Mouse (Mus musculus): Measurements from ENCODE around the gene Endog. TPM values are rescaled to one million over a fixed set of nuclear protein-coding genes. Genes with fewer than 3 reads are reported as not detected.
"Not testable (repeated sequence)": the region's sequence is repeated elsewhere in the genome, so short reads cannot be mapped to it uniquely, and the experiment has no call there.

The Endog gene
- polyA plus RNA-seq, 1 experiment from 2014 or later = 18.3 TPM

DNA sequence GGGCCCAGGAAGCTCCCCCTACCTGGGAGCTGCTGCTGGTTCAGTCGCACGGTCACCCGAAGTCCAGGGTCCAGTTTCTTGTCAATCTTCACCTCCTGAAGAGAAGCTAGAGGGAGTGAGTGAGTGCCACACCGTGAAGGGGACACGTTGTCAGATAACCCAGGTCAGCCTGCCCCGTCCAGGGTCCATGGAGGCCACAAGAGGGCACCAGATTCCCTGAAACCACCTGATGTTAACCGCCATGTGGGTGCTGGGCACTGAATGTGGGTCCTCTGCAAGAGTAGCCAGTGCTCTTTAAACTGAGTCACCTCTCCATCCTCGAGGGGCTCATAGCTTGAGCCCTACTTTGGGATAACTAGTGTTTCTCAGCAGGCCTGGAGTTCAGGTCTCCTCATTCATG, 4.6 kb downstream of the Endog start:
- DNase-seq (ENCODE audit: low spot score) = no peak
- 90% methylated on average over 8 of the region's 8 CpGs for WGBS
- peaks cover 54% of the 10 kb centered on the region for H3K36me3 ChIP-seq (replicated peaks)

GRCm38 (mm10) chr2:30176561-30176960, 5.3 kb downstream of the Endog start:
- no peak for DNase-seq (ENCODE audit: low spot score)
- WGBS = 95% methylated on average over 2 of the region's 2 CpGs
- Histone ChIP-seq H3K4me3 (peak overlapping the region; percentile 77; the same call in 1 of the 2 replicates), H3K27ac (replicated peaks) (no peak overlapping the region), H3K4me1 (peaks cover 21% of the 10 kb centered on the region), H3K27me3 (replicated peaks; ENCODE audit: low read depth, poor library complexity, severe bottlenecking) (no peaks in the 10 kb centered on the region; the same call in 1 of the 2 replicates), H3K36me3 (replicated peaks) (peaks cover 54% of the 10 kb centered on the region), H3K9me3 (peaks cover 7% of the 10 kb centered on the region; the same call in 1 of the 2 replicates)

More for the DNA sequence above, 4.6 kb downstream of the Endog start:
- peaks cover 28% of the 10 kb centered on the region for H3K4me1 ChIP-seq
- H3K4me3 ChIP-seq = no peak overlapping the region
- no peak overlapping the region for H3K27ac ChIP-seq (replicated peaks)
- H3K27me3 ChIP-seq (replicated peaks; ENCODE audit: low read depth, poor library complexity, severe bottlenecking) = no peaks in the 10 kb centered on the region; the same call in 1 of the 2 replicates
- H3K9me3 ChIP-seq = peaks cover 7% of the 10 kb centered on the region; the same call in 1 of the 2 replicates

DNA sequence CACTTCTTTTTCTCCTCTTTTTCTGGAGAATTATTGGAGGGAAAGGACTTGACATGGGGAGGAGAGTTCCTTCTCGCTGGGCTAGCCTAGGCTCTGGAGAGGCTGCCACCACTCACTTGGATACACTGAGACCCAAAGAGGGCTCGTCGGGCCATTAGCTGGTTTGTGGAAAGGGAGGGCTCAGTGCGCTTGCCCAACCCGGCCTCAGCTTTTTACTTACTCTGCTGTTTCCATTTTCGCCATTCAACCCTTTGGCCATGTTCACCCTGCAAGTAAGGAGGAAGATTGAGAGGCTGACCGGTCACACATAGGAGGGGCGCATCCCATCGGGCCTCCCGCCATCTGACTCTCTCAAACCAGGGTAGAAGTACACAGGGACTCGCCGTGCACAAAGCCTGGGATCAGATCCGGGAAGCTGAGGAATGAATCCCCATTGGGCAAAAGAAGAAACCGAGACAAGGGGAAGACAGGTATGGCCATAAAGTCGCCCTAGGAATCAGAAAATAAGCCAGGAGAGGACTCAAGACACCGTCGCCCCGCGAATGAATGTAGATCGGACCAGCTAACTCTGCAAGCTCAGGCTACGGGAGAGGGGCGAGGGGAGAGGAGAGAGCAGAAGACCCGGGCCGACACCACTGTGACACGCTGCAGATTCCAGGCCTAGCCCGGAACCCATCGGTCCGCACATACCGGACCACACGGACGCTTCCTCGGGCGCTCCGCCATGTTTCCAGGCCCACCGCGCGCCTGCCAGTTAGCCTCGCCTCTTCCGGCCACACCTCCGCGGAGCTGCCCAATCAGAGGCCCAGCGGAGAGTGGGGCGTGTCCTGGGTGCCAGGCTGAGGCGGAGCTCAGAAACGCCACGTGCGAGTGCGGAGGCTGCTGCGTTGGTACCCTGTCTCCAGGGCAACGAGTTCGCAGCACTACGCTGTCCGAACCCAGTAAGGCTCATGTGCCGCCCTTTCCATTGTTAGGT, 6.7 kb downstream of the Endog start, which contains the start of gene Spout1:
Gene Spout1 (minus strand): TSS at position 760 of the 976 bp plus-strand sequence.
- Histone ChIP-seq H3K27ac (replicated peaks) (peak within 1 kb of the TSS; percentile 84), H3K36me3 (replicated peaks) (peaks cover 45% of the 10 kb centered on the region), H3K9me3 (peaks cover 7% of the 10 kb centered on the region; the same call in 1 of the 2 replicates), H3K4me1 (peaks cover 11% of the 10 kb centered on the region), H3K4me3 (peak within 1 kb of the TSS; percentile 77), H3K27me3 (replicated peaks; ENCODE audit: low read depth, poor library complexity, severe bottlenecking) (no peaks in the 10 kb centered on the region; the same call in 1 of the 2 replicates)
- DNase-seq (ENCODE audit: low spot score) = peak; percentile 99
- WGBS = 3% methylated on average over 54 of the region's 54 CpGs

GRCm38 (mm10) chr2:30178711-30179110, 7.4 kb downstream of the Endog start:
- not testable (repeated sequence) for H3K9me3 ChIP-seq; H3K27ac ChIP-seq (replicated peaks); DNase-seq (ENCODE audit: low spot score); H3K27me3 ChIP-seq (replicated peaks; ENCODE audit: low read depth, poor library complexity, severe bottlenecking)
- H3K36me3 ChIP-seq (replicated peaks) = peaks cover 37% of the 10 kb centered on the region
- H3K4me3 ChIP-seq = peak overlapping the region; percentile 77
- H3K4me1 ChIP-seq = peaks cover 11% of the 10 kb centered on the region
- WGBS = 68% methylated on average over 7 of the region's 7 CpGs

DNA sequence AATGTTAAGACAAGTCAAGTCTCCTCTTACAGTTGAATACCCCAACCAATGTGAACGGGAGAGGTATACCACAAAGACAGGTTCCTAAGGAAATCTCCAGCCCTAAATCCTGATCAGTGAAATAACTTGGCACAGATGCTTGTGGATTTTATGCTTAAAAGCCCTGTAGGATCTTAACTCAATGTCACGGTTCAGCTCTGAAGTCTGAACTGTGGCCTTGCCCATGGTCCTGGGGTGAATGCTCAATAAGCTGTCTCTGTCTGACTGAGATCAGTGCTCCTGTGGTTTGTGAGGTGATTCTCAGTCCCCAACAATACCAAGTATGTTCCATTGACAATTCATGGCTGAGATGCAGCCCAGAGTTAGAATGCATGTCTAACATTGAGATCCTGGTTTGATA, 11.1 kb downstream of the Endog start:
- no peak for DNase-seq (ENCODE audit: low spot score)
- Histone ChIP-seq H3K36me3 (replicated peaks) (peaks cover 16% of the 10 kb centered on the region; the same call in 1 of the 2 replicates), H3K4me1 (peaks cover 6% of the 10 kb centered on the region), H3K9me3 (0 out of 2 replicates have a peak, but pooled peaks cover 2% of the 10 kb centered on the region), H3K4me3 (no peak overlapping the region), H3K27ac (replicated peaks) (no peak overlapping the region), H3K27me3 (replicated peaks; ENCODE audit: low read depth, poor library complexity, severe bottlenecking) (no peaks in the 10 kb centered on the region)
- WGBS = 88% methylated on average over 2 of the region's 2 CpGs

GRCm38 (mm10) chr2:30183721-30184120, 12.4 kb downstream of the Endog start:
- Histone ChIP-seq H3K36me3 (replicated peaks) (peaks cover 16% of the 10 kb centered on the region; the same call in 1 of the 2 replicates), H3K27me3 (replicated peaks; ENCODE audit: low read depth, poor library complexity, severe bottlenecking) (no peaks in the 10 kb centered on the region), H3K4me1 (no peaks in the 10 kb centered on the region), H3K4me3 (no peak overlapping the region), H3K9me3 (0 out of 2 replicates have a peak, but pooled peaks cover 2% of the 10 kb centered on the region), H3K27ac (replicated peaks) (no peak overlapping the region)
- WGBS = 78% methylated on average over 3 of the region's 3 CpGs
- no peak for DNase-seq (ENCODE audit: low spot score)

GRCm38 (mm10) chr2:30185276-30185675, 14.0 kb downstream of the Endog start:
- Histone ChIP-seq H3K27me3 (replicated peaks; ENCODE audit: low read depth, poor library complexity, severe bottlenecking) (no peaks in the 10 kb centered on the region), H3K4me1 (no peaks in the 10 kb centered on the region), H3K4me3 (no peak overlapping the region), H3K27ac (replicated peaks) (no peak overlapping the region), H3K36me3 (replicated peaks) (peaks cover 16% of the 10 kb centered on the region; the same call in 1 of the 2 replicates), H3K9me3 (0 out of 2 replicates have a peak, but pooled peaks cover 2% of the 10 kb centered on the region)
- 90% methylated on average over 6 of the region's 6 CpGs for WGBS
- no peak for DNase-seq (ENCODE audit: low spot score)

GRCm38 (mm10) chr2:30185681-30186080, 14.4 kb downstream of the Endog start:
- 83% methylated on average over 3 of the region's 3 CpGs for WGBS
- no peak overlapping the region for H3K4me3 ChIP-seq
- no peak overlapping the region for H3K27ac ChIP-seq (replicated peaks)
- no peaks in the 10 kb centered on the region for H3K27me3 ChIP-seq (replicated peaks; ENCODE audit: low read depth, poor library complexity, severe bottlenecking)
- DNase-seq (ENCODE audit: low spot score) = no peak
- no peaks in the 10 kb centered on the region for H3K4me1 ChIP-seq
- 0 out of 2 replicates have a peak, but pooled peaks cover 2% of the 10 kb centered on the region for H3K9me3 ChIP-seq
- peaks cover 16% of the 10 kb centered on the region; the same call in 1 of the 2 replicates for H3K36me3 ChIP-seq (replicated peaks)

DNA sequence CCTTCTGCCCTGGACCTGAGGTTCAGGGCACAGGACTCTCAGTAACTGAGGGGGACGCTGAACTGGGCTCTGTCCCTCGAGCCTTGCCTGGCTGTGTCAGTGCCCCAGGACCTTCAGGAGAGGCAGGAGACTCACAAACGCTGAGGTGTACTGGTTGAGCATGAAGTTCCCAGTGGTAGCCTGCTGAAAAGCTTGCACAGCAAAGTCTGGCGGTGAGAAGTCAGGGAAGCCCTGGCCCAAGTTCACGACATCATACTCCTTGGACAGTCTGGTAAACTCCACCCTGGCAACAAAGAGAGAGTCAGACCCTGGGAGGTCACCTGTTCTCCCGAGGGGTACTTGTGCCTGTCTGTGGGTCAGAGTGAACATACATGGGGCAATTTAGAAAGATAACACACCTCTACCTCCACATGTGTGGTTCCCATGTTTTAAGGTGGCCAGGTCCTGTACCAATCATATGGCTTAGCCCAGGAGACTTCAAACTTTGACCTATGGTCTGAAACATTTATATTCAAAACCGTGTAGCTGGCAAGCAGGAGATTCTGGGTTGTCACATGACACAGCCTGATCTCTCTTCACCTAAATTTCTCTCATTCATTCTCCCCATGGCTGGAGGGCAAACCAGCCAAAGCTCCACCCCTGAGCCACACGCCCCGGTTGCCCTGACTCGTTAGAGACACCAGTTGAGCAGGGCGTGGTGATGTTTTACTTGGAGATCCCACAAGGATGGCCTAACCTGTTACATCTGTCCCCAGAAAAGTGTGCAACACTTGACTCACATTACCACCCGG, 20.7 kb downstream of the Endog start:
- Histone ChIP-seq H3K4me1 (0 out of 2 replicates have a peak, but pooled peaks cover 3% of the 10 kb centered on the region), H3K36me3 (replicated peaks) (peaks cover 7% of the 10 kb centered on the region; the same call in 1 of the 2 replicates), H3K9me3 (no peaks in the 10 kb centered on the region), H3K27ac (replicated peaks) (no peak overlapping the region), H3K27me3 (replicated peaks; ENCODE audit: low read depth, poor library complexity, severe bottlenecking) (no peaks in the 10 kb centered on the region), H3K4me3 (no peak overlapping the region)
- DNase-seq (ENCODE audit: low spot score) = no peak
- WGBS = 88% methylated on average over 12 of the region's 12 CpGs

DNA sequence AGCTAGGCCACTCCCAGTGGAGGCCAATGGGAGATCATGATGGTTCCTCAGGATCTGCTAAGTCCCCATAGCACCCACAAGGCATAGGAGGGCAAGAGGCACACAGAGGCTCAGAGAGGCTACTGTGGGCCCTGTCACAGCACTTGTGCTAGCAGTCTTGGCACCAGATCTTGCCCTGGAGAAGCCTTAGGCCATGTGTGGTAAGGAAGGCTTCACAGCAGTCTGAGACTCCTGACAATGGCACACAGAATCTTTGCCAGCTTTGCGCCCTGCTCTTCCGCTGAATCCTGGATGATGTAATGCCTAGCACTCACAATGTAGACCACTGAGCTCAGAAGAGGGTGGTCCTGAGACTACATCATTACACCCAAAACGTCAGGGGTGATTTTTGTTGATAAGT, 23.4 kb downstream of the Endog start:
- no peak overlapping the region for H3K27ac ChIP-seq (replicated peaks)

GRCm38 (mm10) chr2:30198021-30198420, 26.7 kb downstream of the Endog start:
- H3K36me3 ChIP-seq (replicated peaks) = no peaks in the 10 kb centered on the region
- no peaks in the 10 kb centered on the region for H3K9me3 ChIP-seq
- no peaks in the 10 kb centered on the region for H3K27me3 ChIP-seq (replicated peaks; ENCODE audit: low read depth, poor library complexity, severe bottlenecking)
- WGBS = 65% methylated on average over 4 of the region's 4 CpGs
- H3K4me1 ChIP-seq = 0 out of 2 replicates have a peak, but pooled peaks cover 3% of the 10 kb centered on the region
- no peak overlapping the region for H3K4me3 ChIP-seq
- no peak for DNase-seq (ENCODE audit: low spot score)
- no peak overlapping the region for H3K27ac ChIP-seq (replicated peaks)

More for the DNA sequence above, 23.4 kb downstream of the Endog start:
- Histone ChIP-seq H3K9me3 (no peaks in the 10 kb centered on the region), H3K36me3 (replicated peaks) (peaks cover 7% of the 10 kb centered on the region; the same call in 1 of the 2 replicates), H3K4me3 (no peak overlapping the region), H3K4me1 (0 out of 2 replicates have a peak, but pooled peaks cover 3% of the 10 kb centered on the region), H3K27me3 (replicated peaks; ENCODE audit: low read depth, poor library complexity, severe bottlenecking) (no peaks in the 10 kb centered on the region)
- DNase-seq (ENCODE audit: low spot score) = no peak
- 87% methylated on average over 3 of the region's 3 CpGs for WGBS

GRCm38 (mm10) chr2:30199984-30200383, 28.7 kb downstream of the Endog start:
- H3K9me3 ChIP-seq = no peaks in the 10 kb centered on the region
- no peaks in the 10 kb centered on the region for H3K27me3 ChIP-seq (replicated peaks; ENCODE audit: low read depth, poor library complexity, severe bottlenecking)
- peaks cover 6% of the 10 kb centered on the region for H3K4me1 ChIP-seq
- H3K4me3 ChIP-seq = no peak overlapping the region
- 74% methylated on average over 1 of the region's 1 CpGs for WGBS
- no peaks in the 10 kb centered on the region for H3K36me3 ChIP-seq (replicated peaks)
- no peak for DNase-seq (ENCODE audit: low spot score)
- H3K27ac ChIP-seq (replicated peaks) = no peak overlapping the region
